Mouse (Mus musculus): ENCODE measurements at regions not wholly inside any gene's neighbourhood (a gene's known extent, or its start where the extent isn't known, plus 50 kb on each side); places are given as distances from the start of the nearest gene placed in this dataset.

DNA sequence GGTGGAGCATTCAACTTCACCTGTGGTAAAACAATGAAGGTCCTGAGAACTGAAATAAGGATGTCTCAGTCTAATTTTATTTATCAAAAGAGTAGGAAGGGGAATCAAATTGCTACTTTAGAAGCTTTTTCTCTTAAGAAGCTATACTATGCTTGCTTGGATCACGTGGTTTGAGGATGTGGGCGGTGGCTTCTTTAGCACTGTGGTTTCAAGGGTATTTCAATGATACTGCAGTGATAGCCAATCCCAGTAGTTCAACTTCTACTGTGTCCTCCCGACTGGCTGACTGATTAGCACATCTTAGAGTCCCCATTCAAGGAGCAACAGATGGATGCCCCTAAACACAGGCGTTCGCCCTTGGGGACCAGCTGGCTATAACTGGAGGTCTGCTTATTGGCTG, 575.6 kb downstream of the Vrk1 start:
- DNase-seq (ENCODE audit: low spot score in 2 of 2) = no peak

DNA sequence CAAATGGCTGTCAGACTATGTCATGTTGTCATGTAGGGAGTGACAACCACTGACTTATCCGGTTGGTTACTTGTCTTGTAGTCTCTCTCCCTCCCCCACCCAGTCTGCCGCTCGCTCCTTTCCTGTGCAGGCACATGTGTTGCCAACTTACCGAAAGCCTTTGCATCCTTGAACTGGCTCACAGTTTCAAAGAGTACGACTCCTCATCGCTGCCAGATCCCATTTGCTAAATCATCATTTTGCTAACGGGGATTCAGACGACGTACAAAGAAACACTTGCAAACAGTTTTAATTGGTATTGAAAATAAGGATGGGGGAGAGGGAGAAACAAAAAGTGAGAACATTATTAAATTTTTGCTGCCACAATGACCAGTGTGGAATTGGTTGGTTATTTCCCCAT, 582.7 kb downstream of the Vrk1 start:
- DNase-seq (ENCODE audit: low spot score in 2 of 2) = no peak

DNA sequence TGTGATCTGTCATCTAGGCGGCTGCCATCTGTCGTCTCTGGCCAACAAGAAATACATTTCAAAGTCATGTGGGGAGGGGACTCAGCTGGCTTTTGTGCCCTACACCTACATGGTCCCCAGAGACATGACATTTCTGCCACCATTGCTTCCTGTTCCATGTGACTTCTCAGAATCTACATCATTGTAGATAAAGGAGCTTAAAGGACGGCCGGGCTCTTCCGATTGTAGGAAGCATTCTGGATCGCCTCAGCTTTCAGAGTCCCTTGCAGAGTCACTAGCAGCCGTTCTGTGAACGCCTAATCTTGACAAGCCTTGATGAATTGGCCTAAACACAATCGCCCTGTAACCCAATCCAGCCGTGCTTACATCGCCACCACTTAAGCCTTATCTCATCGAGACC, 587.6 kb downstream of the Vrk1 start:
- DNase-seq (ENCODE audit: low spot score in 2 of 2) = no peak

DNA sequence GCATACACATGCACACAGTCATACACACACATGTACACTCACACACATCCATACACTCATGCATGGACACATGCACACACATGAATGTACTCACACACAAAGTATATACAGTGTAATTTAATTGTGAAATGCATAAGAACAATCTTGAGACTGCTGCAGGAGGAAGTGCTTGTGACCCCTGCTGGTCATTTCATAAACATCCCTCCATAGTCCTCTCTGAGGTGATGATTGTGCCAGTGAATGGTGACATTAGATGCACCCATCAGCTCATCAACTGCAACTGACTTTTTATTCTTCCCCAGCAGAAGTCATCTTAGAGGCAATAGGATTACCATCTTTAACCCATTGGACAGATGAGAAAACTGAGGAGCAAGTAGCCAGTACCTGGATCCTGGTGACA, 597.2 kb downstream of the Vrk1 start:
- no peak for DNase-seq (ENCODE audit: low spot score in 2 of 2)

DNA sequence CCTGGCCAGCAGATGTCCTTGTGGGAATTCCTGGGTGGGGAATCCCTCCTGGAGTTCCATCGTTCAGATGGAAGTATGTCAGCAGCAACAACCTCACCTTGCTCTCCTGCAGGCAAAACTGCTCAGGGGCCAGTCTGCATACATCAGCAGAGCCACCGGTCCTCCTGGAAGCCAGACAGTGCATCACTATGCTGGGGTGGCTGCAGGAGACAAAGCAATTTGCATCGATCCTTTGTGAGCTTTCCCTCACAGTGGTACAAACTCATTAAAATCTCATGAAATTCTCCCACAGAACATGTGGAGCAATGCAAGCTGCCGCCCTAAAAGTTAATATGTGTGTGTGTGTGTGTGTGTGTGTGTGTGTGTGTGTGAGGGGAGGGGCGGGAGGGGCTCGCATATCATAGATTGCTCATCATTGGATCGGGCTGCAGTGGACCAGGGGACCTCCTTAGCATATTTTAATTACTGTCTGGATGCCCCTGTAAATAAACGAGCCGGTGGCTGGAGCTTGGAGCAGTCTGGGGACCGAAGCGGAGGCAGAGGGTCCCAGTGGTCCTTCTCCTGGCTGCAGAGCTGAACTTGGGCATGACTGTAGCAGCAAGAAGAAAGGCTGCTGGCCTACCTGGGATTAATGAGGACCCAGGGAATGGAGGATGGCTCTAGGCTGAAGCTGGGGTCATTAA, 597.8 kb downstream of the Vrk1 start:
- no peak for DNase-seq (ENCODE audit: low spot score in 2 of 2)

DNA sequence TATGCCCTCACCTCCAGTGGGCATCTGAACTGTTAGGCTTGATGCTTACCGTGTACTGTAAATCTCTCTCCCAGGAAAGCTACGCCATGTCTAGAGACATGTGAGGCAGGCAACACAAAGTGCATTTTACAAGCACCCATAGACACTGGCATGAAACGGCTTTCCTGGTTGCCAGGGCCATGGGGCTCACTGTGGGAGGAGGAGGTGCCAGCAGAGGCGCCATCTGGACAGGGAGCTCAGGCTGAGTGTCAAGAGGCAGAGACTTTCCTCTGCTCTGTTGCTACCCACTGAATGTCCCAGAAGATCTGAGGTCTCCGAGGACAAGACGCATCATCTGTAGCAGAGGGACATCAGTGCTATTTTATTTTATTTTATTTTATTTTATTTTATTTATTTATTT, 608.7 kb downstream of the Vrk1 start:
- DNase-seq (ENCODE audit: low spot score in 2 of 2) = no peak

DNA sequence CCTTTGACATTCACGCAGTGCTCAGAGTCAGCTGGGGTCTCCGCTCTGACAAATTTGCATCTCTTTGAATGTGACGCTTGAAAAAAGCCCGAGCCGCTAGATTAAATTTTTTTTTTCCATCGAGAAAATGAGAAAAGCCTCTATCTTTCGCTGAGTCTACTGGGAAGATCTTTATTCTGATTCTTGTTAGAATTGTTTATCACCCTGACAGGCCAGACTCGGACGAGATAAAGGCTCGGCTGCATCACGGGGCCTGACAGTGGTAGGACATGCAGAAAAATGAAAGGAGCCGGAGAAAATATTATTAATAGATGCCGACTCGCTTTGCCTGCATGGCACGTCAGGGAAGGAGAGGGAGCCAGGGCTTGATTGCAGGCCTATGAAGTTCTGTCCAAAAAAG, 616.8 kb downstream of the Vrk1 start:
- no peak for DNase-seq (ENCODE audit: low spot score in 2 of 2)

DNA sequence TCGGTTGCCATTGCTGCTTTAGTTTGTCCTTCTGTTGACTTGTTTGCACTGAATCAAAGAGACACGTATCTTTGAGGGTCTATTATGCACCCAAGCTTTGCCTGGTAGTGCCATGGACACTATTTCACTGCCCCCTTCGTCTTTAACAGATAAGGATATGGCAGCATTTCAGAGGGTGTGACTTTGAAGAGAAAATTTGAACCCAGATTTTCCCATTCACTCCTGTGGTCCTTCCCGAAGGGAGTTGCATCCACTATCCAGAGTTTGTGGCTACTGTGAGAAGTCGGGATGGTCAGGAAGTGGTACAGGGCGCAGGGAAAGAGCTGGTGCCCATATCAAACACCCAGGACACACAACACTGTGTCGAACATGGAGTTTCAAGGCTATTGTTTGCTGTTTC, 622.5 kb downstream of the Vrk1 start:
- DNase-seq (ENCODE audit: low spot score in 2 of 2) = no peak

DNA sequence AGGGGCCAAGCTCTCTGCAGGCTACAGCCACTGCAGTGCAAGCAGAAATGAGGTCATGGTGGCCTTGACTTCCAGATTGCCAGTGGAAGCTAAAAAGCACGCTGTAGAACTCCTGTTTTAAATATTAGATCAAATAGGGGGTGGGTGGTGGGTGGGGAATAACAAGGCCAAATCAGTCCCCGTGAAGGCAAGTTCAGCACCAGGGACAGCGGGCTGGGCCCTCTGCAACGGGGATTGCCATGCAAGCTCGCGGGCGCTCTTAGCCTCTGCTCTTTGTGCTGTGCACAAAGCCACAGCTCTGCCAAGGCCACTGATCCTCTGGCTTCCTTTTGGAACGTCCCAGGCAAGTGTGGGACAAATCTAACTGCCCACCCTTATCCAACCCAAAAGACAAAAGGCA, 623.1 kb downstream of the Vrk1 start:
- DNase-seq (ENCODE audit: low spot score in 2 of 2) = no peak

DNA sequence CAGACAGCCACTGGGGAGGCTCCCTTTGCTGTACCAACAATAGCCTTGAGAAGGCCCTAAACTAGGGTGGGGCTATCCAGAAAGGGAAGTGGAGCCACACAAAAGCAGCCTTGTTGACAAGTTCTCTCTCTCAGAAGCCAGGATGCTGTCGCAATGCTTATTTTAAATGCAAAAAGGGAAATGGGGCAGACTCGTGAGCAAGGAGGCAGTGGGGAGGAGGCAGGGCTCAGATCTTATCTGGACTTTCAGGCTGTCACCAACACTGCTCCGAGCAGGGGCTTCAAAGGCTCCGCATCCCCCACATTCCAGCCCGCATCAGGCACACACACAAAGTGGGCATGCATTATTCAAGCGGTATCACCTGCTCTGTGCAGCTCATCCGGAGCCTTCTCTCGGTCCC, 648.3 kb downstream of the Vrk1 start:
- no peak for DNase-seq (ENCODE audit: low spot score in 2 of 2)

DNA sequence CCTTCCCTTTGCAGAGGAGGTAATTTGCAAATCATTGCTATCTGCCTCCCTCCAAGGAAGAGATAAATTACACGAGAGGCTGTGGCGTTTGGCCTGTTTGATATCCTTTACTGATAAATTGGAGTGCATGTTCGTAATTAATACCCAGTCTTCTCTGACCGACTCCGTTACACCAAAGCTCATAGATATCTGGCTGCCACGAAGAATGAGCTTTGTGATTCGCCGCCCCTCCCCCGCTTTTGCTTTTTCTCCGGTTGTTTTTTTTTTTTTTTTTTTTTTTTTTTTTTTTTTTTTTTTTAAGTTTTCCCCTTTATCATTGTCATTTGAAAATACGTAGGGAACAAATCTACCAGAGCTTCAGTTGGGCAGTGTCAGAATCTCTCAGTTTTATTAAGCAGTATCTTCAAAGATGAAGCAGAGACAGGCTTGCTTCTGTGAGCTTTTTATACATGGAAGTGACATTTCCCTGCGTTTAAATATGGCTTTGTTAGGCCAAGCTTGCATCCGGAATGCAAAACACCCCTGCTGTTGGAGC, 663.3 kb downstream of the Vrk1 start:
- DNase-seq (ENCODE audit: low spot score in 2 of 2) = no peak

DNA sequence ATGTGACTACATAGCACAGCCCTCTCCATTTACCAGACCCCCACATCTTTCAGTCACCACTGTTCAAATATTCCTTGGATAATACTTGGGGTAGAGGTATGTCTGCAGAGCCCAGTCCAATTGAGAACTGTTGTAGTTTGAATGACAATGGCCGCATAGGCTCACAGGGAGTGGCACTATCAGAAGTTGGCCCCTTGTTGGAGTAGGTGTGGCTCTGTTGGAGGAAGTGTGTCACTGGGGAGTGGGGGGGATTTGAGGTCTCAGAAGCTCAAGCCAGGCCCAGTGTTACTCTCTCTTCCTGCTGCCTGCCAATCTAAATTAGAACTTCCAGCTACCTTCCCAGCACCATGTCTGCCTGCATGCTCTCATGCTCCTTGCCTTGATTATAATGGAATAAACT, 664.7 kb downstream of the Vrk1 start:
- no peak for DNase-seq (ENCODE audit: low spot score in 2 of 2)

DNA sequence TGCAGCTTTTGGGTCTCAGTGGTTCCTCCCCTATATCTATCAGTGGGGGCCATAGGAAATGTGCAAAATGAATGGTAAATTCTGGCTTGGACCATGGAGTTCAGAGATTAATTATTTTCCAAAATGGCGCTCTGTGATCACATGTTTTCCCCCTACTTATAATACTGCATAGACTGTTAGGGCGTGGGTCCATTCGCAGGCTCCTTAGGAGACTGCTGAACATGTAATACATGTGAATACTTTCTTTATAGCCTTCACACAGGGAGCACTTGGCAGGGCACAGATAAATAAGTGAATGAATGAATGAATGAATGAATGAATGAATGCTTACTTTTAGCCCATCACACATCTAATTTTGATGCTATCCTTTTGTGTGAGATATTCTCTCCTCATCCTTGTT, 666.1 kb downstream of the Vrk1 start:
- DNase-seq (ENCODE audit: low spot score in 2 of 2) = no peak

DNA sequence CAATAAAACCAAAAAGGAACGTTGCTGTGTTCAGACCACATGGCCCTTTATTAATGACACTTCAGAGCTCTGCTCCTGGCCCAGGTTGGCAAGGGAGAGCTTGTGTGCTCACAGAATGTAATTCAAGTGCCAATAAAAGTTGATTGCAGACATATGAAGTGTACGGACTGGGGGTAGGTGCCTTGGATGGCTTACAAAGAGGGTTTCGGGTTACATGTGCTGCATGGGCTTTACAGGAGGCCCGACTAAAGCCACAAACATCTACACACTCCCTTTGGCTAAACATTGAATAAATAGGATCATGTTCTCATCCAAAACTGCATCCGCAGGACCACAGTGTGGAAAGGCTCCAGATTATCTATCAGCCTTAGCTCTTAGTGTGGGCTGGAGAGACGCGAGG, 666.5 kb downstream of the Vrk1 start:
- DNase-seq (ENCODE audit: low spot score in 2 of 2) = no peak

DNA sequence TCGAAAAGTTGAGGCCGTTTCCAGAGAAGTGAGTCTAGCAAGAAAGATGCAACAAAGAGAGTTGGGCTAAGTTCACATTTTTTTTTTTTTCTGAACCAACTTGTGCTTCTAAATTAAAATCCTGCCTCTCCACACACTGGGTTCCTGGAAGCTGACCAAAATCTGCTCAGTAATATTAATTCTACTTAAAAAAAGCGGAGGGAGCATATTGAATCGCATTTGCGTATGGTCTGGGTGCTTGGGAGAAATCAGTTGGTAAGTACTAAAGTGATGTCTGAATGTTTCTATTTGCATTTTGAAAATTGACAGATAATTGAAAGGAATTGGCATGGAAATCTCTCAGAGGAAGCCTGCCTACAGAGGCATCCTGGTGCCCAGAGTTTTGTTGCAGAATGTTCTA, 676.0 kb downstream of the Vrk1 start:
- no peak for DNase-seq (ENCODE audit: low spot score in 2 of 2)

DNA sequence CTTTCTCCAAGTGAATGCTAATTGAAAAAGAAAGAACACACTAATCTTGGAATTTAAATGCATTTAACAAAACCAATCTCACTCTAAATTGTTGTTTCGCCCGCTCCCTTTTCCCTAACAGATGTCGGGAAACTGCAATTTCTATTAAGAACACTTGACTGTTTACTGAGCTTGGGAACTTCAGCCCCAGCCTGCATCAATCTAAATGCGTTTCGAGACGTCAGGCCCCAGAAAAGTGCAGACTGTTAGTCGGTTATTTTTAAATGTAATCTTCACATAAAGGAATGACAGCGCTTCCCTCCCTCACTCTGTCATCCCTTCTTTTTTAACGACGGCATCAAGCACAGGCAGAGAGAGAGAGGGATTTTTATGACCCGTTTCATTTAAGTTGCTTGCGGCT, 677.7 kb downstream of the Vrk1 start:
- DNase-seq (ENCODE audit: low spot score in 2 of 2) = no peak

DNA sequence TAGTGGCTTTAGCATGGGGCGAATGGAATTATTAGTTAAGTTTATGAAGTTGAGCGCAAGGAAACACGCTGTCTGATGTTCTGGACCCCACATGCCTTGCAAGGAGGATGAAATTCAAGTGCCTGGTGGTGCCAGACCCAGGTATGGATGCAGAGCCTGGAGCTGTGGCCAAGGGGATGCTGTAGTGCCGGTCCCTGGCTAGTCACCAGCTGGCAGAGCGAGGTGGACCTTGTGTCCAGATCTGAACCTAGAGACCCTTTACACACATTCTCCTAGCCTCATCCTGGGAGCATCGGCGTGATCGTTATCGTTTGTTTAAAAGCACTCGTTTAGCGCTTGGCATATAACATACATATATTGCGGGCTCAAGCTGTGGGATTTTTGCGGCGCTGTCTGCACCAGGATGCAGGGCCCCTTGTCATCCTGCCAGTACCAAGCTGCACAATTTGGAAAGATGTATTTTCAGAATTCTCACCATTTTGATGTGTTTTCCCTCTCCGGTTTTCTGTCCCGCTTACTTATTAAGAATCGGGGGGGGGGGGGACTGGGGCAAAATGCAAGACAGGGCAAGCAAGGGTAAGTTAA, 678.2 kb downstream of the Vrk1 start:
- no peak for DNase-seq (ENCODE audit: low spot score in 2 of 2)

DNA sequence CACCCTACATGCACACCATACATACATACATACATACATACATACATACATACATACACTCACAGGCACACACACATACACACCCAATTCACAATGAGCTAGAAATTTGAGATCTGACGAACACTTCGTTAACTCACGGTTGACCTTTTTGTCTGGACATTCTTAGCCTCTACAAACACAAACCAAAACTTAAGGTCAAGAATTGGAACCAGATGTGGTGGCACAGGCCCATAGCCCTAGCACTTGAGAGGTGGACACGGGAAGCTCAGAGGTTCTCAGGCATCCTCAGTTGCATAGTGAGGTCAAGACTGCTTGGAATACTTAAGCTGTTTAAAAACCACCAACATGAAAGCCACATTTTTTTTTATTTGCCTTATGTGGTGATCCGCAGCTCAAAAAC, 692.9 kb downstream of the Vrk1 start:
- no peak for DNase-seq (ENCODE audit: low spot score in 2 of 2)

DNA sequence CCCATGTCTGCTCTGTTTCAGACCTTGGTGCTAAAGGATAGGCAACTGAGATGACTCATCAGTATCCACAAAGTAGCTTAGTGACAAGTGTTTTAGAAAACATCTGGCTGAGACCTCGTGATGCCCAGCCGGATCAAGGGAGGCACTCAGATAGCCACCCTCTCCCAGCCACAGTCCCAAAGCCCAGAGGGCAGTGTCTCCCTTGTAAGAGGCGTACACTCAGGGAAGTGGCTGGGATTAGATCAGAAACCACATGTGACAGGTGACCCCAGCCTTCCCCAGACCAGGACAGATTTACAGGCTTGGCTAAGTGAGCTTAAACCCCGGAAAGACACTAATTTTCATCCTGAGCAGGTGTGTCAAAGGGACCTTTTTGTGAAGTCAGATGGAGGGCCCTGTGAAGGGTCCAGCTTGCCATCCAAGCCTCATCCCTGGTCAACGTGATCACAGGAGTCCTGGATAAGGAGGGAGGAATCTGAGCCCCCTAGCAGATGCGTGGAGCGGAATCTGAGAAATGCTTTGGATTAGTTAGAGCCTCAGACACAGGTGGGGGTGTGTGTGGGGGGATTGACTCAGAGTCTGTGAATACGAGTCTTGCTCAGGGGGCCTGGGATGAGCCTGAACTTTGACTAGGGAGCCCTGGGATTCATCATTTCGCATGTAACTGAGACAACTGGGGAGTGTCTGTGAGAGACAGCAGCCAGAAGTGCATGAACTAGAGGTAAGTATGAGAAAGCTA, 711.4 kb downstream of the Vrk1 start:
- no peak for DNase-seq (ENCODE audit: low spot score in 2 of 2)

DNA sequence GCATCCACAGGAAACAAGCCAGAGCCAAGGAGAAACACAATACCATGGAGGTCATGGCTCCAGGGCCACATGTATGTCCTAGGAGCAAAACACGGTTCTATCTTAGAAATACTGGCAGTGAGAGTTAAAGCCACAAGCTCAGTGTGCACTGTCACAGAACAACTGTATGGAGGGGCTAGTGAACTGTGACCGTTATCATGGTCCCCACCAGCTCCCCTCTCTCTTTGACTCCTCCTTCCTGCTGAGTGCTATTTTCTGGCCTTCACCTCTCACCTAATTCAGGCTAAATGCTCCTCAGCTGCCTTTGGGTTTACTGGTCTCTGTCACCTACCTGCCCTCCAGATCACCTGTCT, 712.0 kb downstream of the Vrk1 start:
- DNase-seq (ENCODE audit: low spot score in 2 of 2) = no peak

DNA sequence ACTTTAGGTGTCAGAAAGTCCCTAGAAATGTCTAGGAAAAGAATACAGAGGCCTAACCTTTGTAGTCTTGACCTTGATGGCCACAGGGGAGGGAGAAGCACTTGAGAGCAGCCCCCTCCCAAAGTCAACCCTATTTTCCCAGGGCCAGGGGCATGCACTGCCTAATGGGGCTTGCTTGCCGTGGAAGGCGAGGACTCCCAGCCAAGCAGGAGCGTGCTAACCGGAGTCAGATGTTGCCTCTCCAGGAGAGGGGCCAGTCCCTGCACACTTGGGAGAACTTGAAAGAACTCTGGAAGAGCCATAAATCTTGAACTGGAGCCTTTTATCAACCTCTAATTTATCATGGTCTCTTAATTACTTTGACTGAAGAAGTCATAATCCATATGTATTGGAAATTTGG, 712.7 kb downstream of the Vrk1 start:
- no peak for DNase-seq (ENCODE audit: low spot score in 2 of 2)

DNA sequence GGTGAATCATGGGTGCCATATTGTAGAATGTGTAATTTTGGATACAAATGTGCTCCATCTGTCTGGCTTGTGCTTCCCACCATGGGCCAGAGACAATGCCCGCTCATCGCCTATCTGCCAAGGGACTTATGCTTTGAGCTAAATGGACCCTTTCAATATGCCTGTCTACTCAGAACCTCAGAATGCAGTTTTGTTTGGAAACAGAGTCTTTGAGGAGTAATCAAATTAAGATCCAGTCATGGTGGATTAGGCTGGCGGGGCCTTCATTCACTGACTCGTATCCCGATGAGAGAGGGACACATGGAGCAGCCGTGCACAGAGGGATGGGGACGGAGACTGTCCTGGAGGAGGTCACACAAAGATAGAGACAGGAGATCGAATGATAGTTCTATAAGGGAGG, 716.9 kb downstream of the Vrk1 start:
- no peak for DNase-seq (ENCODE audit: low spot score in 2 of 2)

DNA sequence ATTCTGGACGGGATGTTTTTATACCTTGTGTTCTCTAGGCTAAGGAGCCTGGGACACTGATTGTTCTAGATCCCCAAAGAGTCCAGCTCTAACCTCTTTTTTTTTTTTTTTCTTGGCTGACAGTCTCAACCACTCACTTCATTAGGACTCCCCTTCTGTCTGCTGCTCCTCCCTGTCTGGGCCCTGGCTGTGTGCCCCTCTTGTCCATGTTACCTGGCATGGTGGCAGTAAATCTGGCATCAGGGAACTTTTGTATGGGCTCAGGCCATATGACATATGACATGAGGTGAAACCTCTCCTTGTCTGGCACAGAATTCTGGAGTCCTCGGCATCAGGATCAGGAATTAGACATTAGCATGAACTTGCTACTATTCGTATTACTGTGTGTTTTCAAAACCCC, 717.5 kb downstream of the Vrk1 start:
- no peak for DNase-seq (ENCODE audit: low spot score in 2 of 2)

Data from urinary bladder, postnatal 36 days (tissue).